In the genomic region with DNA sequence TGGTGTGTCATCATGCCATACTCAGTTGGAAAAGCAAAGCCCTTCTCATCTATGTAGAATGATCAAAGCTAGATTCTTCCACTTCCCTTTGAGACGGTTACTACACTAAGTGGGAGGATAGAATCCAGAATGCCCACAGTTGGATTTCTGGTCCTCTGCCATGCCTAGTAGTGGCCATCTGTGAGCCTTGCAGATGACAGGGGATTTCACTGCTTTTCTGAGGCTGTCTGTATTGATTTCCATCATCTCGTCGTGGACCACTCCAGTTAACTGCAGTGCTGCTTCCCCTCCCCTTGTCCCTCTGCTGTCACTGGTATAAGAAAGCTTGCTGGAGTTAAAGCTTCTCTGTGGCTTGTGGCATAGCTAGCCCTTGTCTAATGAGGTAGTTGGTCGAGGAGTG, we compare ENCODE assay signal across 16 mouse cellular contexts. TPM values are rescaled to one million over a fixed set of nuclear protein-coding genes. Genes with fewer than 3 reads are reported as not detected.
DNase-seq lines count a peak whose midpoint lies in the region; ATAC-seq and TF ChIP-seq lines count a peak whose summit lies in the region.
"Had no signal": no experiment of that assay in that cellular context is flagged by ENCODE, and none has a peak within 500 bp of the region (broad histone marks: within the 10 kb centered on the region; RNA-seq: fewer than 3 reads in every experiment).

No protein-coding gene starts in this region.

- no peak for ATAC-seq in granulocyte monocyte progenitor cell, adult 5-6 weeks (replicated peaks; ENCODE audit: poor library complexity, severe bottlenecking)
- ATAC-seq: intestine, embryonic 15.5 days had no signal

- no peak for TF ChIP-seq CTCF in brain, embryonic 14.5 days (IDR thresholded peaks at IDR 0.05; ENCODE audit: borderline replicate concordance, extremely low read depth, insufficient read depth, insufficient read length)
- TF ChIP-seq CTCF in cerebellum, adult 2 months (IDR thresholded peaks at IDR 0.05; ENCODE audit: borderline replicate concordance, insufficient read depth, low read depth, low read length), result no peak
- TF ChIP-seq CTCF in layer of hippocampus, adult 2 months (conservative IDR thresholded peaks at IDR 0.05), result no peak

- peak; percentile 32 to 39 for DNase-seq in layer of hippocampus, adult 18-20 months (ENCODE audit: low spot score in 2 of 2)
- no peak for DNase-seq in layer of hippocampus, adult 9-10 months (ENCODE audit: low spot score)
- peak; percentile 53 for DNase-seq in brain, embryonic 14.5 days (ENCODE audit: low read depth)
- DNase-seq in cerebellum, adult 2 months, result peak; percentile 93 to 94
- DNase-seq in layer of hippocampus, adult 2 months (ENCODE audit: low spot score in 2 of 2), result peak; percentile 31 to 32
- no peak for DNase-seq in right cerebral cortex, postnatal 36 days (ENCODE audit: low spot score in 2 of 2)
- DNase-seq: adrenal gland, postnatal 10 days; heart, adult 18-20 months; heart, postnatal 10 days; liver had no signal

- peak overlapping the region; percentile 94 for H3K27ac ChIP-seq in cerebellum, adult 2 months (ENCODE audit: insufficient read depth, low read length)
- no peak overlapping the region for H3K27ac ChIP-seq in layer of hippocampus, adult 2 months
- H3K27ac ChIP-seq: embryonic facial prominence, embryonic 12.5 days; intestine, embryonic 15.5 days; lung, embryonic 15.5 days had no signal

- no peak for TF ChIP-seq POLR2A in brain, embryonic 14.5 days (IDR thresholded peaks at IDR 0.05; ENCODE audit: borderline replicate concordance, extremely low read depth, insufficient read depth, insufficient read length, poor library complexity, severe bottlenecking)
- no peak for TF ChIP-seq POLR2A in cerebellum, adult 2 months (IDR thresholded peaks at IDR 0.05; ENCODE audit: borderline replicate concordance, insufficient read depth, low read length)

- H3K4me1 ChIP-seq in cerebellum, adult 2 months (ENCODE audit: control insufficient read depth, insufficient read depth, low read length), result peaks cover 42% of the 10 kb centered on the region
- H3K4me1 ChIP-seq: embryonic facial prominence, embryonic 12.5 days; intestine, embryonic 15.5 days; lung, embryonic 15.5 days had no signal

- 6% methylated on average over 4 of the region's 4 CpGs for WGBS in cerebellum, adult 2 months

- peak overlapping the region; percentile 38 for H3K4me3 ChIP-seq in cerebellum, adult 2 months (replicated peaks; ENCODE audit: insufficient read depth, low read depth, low read length)
- no peak overlapping the region for H3K4me3 ChIP-seq in layer of hippocampus, adult 2 months
- H3K4me3 ChIP-seq: embryonic facial prominence, embryonic 12.5 days; intestine, embryonic 15.5 days; lung, embryonic 15.5 days; myocyte had no signal

- H3K27me3 ChIP-seq in cerebellum, adult 2 months (ENCODE audit: control insufficient read depth, insufficient read depth, low read length), result no peaks in the 10 kb centered on the region
- H3K27me3 ChIP-seq: CH12.LX; embryonic facial prominence, embryonic 12.5 days; intestine, embryonic 15.5 days; lung, embryonic 15.5 days had no signal

RNA-seq across cellular contexts. Expression of gene Tulp4, which starts 23.1 kb away (rescaled TPM):
- 100 to 1,000 TPM; 309 to 329 TPM for total RNA-seq in layer of hippocampus, adult 18-20 months (2021)
- polyA plus RNA-seq in brain, embryonic 14.5 days (2012; rRNA removed), result 140 and 178 TPM in 2 replicates
- 144 and 151 TPM in 2 replicates for polyA plus RNA-seq in cerebellum, adult 2 months (2012; rRNA removed)
- total RNA-seq in layer of hippocampus, adult 2 months (2021), result 100 to 1,000 TPM; 304 to 306 TPM
- total RNA-seq in granulocyte monocyte progenitor cell, adult 5-6 weeks (2014; fragmentation: Nextera tagmentation), result 1.0 and 3.1 TPM in 2 replicates
- total RNA-seq in granulocyte monocyte progenitor cell, adult 5-6 weeks (2017), result 9.5 and 9.8 TPM in 2 replicates

RNA-seq across cellular contexts. Expression of gene Gtf2h5, which starts 49.8 kb away (rescaled TPM):
- total RNA-seq in layer of hippocampus, adult 18-20 months (2021), result 100 to 1,000 TPM; 131 to 132 TPM
- 88.8 and 95.2 TPM in 2 replicates for polyA plus RNA-seq in brain, embryonic 14.5 days (2012; rRNA removed)
- 67.4 and 72.4 TPM in 2 replicates for polyA plus RNA-seq in cerebellum, adult 2 months (2012; rRNA removed)
- 100 to 1,000 TPM; 121 to 126 TPM for total RNA-seq in layer of hippocampus, adult 2 months (2021)
- total RNA-seq in granulocyte monocyte progenitor cell, adult 5-6 weeks (2014; fragmentation: Nextera tagmentation), result 63.8 and 77.1 TPM in 2 replicates
- total RNA-seq in granulocyte monocyte progenitor cell, adult 5-6 weeks (2017), result 53.3 and 74.9 TPM in 2 replicates

RNA-seq across cellular contexts. Expression of gene Serac1, which starts 49.8 kb away (rescaled TPM):
- 10 to 100 TPM; 16.0 to 17.1 TPM for total RNA-seq in layer of hippocampus, adult 18-20 months (2021)
- polyA plus RNA-seq in brain, embryonic 14.5 days (2012; rRNA removed), result 25.6 and 27.3 TPM in 2 replicates
- polyA plus RNA-seq in cerebellum, adult 2 months (2012; rRNA removed), result 20.7 and 21.8 TPM in 2 replicates
- 10 to 100 TPM; 17.2 to 18.4 TPM for total RNA-seq in layer of hippocampus, adult 2 months (2021)
- 4.3 and 5.0 TPM in 2 replicates for total RNA-seq in granulocyte monocyte progenitor cell, adult 5-6 weeks (2014; fragmentation: Nextera tagmentation)
- total RNA-seq in granulocyte monocyte progenitor cell, adult 5-6 weeks (2017), result 1.9 and 5.5 TPM in 2 replicates

Comparison
In these comparisons a context has a peak if more than half of its experiments do, and no peak if none do; other contexts are left out.
1. DNase-seq: peak in layer of hippocampus, adult 18-20 months (2 of 2), brain, embryonic 14.5 days (single experiment), cerebellum, adult 2 months (2 of 2) and layer of hippocampus, adult 2 months (2 of 2); none in layer of hippocampus, adult 9-10 months (single experiment) and right cerebral cortex, postnatal 36 days (0 of 2).
2. RNA of gene Tulp4, which starts 23.1 kb away (total RNA-seq): 309 to 329 TPM in layer of hippocampus, adult 18-20 months and 304 to 306 TPM in layer of hippocampus, adult 2 months; 1.0 to 9.8 TPM in granulocyte monocyte progenitor cell, adult 5-6 weeks; every median in the first group is over 10 times any median in the second.